Mouse (Mus musculus): Measurements from ENCODE around the gene H2-Eb1. TPM values are rescaled to one million over a fixed set of nuclear protein-coding genes. Genes with fewer than 3 reads are reported as not detected.

H2-Eb1 gene
- polyA plus RNA-seq, 1 experiment: 398 TPM

DNA sequence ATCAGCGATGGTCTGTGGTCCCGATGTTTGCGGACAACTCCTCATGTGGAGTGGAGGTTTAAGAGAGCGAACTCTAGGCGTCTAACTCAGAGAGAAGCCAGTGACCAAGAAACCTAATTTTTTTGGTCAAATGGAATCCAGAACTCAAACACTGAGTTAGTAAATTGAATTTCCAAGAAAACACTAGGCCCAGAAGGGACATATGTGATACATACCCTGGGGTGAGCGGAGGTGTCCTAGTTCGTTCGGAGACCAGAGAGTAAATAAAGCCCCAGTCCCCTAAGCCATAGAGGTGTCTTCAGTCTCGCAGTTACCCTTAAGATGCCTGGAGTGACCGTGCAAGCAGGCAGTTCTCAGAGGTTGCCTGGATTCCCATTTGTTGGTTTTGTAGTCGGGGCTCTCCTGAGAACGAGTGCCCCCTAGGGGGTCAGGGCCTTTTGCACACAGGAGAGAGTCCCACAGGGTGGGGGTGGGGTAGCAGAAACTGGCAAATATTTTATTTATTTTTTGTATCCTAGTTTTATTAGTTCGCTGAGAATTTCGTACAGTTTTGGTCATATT, 41.8 kb upstream of the H2-Eb1 start:
- peaks cover 22% of the 10 kb centered on the region for H3K36me3 ChIP-seq (ENCODE audit: control insufficient read depth, insufficient read depth, low read length)
- WGBS: 9% methylated on average over 14 of the region's 14 CpGs
- H3K27me3 ChIP-seq (ENCODE audit: control insufficient read depth, insufficient read depth, low read length): peaks cover 3% of the 10 kb centered on the region; the same call in 1 of the 2 replicates
- H3K27ac ChIP-seq (ENCODE audit: insufficient read depth, low read depth, low read length): peak overlapping the region; percentile 31
- peaks cover 23% of the 10 kb centered on the region for H3K4me1 ChIP-seq (ENCODE audit: control insufficient read depth, insufficient read depth, insufficient read length, low read length)
- peak overlapping the region; percentile 82 for H3K4me3 ChIP-seq (ENCODE audit: low read depth, low read length)
- TF ChIP-seq POLR2A (IDR thresholded peaks at IDR 0.05; ENCODE audit: low read depth, low read length) (no peak), CTCF (IDR thresholded peaks at IDR 0.05; ENCODE audit: extremely low read depth, insufficient read length, insufficient replicate concordance, low read depth, low read length) (peak; percentile 56; the same call in 1 of the 2 replicates)

GRCm38 (mm10) chr17:34264452-34265351, 41.0 kb upstream of the H2-Eb1 start:
- peak overlapping the region; percentile 34 for H3K27ac ChIP-seq (ENCODE audit: insufficient read depth, low read depth, low read length)
- peak overlapping the region; percentile 82 for H3K4me3 ChIP-seq (ENCODE audit: low read depth, low read length)
- 3% methylated on average over 85 of the region's 93 CpGs for WGBS
- H3K36me3 ChIP-seq (ENCODE audit: control insufficient read depth, insufficient read depth, low read length): peaks cover 27% of the 10 kb centered on the region
- TF ChIP-seq CTCF (IDR thresholded peaks at IDR 0.05; ENCODE audit: extremely low read depth, insufficient read length, insufficient replicate concordance, low read depth, low read length): no peak
- TF ChIP-seq POLR2A (IDR thresholded peaks at IDR 0.05; ENCODE audit: low read depth, low read length): no peak; the same call in 1 of the 2 replicates
- peaks cover 3% of the 10 kb centered on the region; the same call in 1 of the 2 replicates for H3K27me3 ChIP-seq (ENCODE audit: control insufficient read depth, insufficient read depth, low read length)
- H3K4me1 ChIP-seq (ENCODE audit: control insufficient read depth, insufficient read depth, insufficient read length, low read length): peaks cover 25% of the 10 kb centered on the region

DNA sequence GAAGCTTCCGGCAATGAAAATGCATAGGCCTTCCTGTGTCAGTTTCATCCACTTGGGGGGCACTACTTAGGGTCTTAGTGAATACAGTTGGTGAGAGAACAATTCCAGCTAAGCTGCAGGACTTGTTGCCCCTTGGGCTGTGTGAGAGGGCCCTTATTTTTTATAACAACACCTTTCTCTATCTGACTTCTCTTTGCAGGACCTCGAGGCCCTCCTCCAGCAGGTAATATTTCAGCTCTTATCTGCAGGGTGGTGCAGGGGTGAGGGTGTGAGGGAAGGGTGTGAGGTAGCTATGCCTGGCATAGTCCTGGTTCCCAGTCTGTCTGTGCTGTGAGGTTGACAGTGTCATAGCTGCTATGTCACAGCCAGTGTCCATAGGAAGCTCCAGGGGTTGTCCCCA, 37.4 kb upstream of the H2-Eb1 start:
- H3K4me3 ChIP-seq (ENCODE audit: low read depth, low read length): no peak overlapping the region
- H3K27ac ChIP-seq (ENCODE audit: insufficient read depth, low read depth, low read length): no peak overlapping the region
- TF ChIP-seq POLR2A (IDR thresholded peaks at IDR 0.05; ENCODE audit: low read depth, low read length): no peak
- no peak for TF ChIP-seq CTCF (IDR thresholded peaks at IDR 0.05; ENCODE audit: extremely low read depth, insufficient read length, insufficient replicate concordance, low read depth, low read length)
- H3K27me3 ChIP-seq (ENCODE audit: control insufficient read depth, insufficient read depth, low read length): peaks cover 3% of the 10 kb centered on the region; the same call in 1 of the 2 replicates
- peaks cover 15% of the 10 kb centered on the region for H3K4me1 ChIP-seq (ENCODE audit: control insufficient read depth, insufficient read depth, insufficient read length, low read length)
- H3K36me3 ChIP-seq (ENCODE audit: control insufficient read depth, insufficient read depth, low read length): peaks cover 30% of the 10 kb centered on the region
- 52% methylated on average over 2 of the region's 2 CpGs for WGBS

DNA sequence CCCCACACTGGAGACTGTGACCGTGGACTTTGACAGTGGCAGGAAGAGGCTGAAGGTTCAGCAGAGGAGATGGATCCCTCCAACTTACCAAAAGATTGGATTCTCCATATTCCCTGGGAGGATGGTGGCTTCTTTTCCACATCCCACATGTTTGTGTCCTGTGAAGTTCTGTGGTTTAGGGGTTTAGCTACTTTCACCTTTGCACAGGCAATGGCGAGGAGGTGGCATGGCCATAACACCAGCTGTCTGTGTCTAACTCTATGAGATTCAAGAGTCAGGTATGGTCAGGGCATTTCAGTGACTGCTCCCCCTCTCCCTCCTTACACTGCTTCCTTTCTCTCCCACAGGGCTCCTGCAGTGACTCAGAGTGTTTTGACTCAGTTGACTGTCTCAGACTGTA, 36.9 kb upstream of the H2-Eb1 start:
- H3K4me3 ChIP-seq (ENCODE audit: low read depth, low read length): no peak overlapping the region
- H3K27ac ChIP-seq (ENCODE audit: insufficient read depth, low read depth, low read length): no peak overlapping the region
- TF ChIP-seq CTCF (IDR thresholded peaks at IDR 0.05; ENCODE audit: extremely low read depth, insufficient read length, insufficient replicate concordance, low read depth, low read length): no peak
- no peak for TF ChIP-seq POLR2A (IDR thresholded peaks at IDR 0.05; ENCODE audit: low read depth, low read length)
- H3K27me3 ChIP-seq (ENCODE audit: control insufficient read depth, insufficient read depth, low read length): peaks cover 3% of the 10 kb centered on the region; the same call in 1 of the 2 replicates
- peaks cover 30% of the 10 kb centered on the region for H3K36me3 ChIP-seq (ENCODE audit: control insufficient read depth, insufficient read depth, low read length)
- H3K4me1 ChIP-seq (ENCODE audit: control insufficient read depth, insufficient read depth, insufficient read length, low read length): peaks cover 15% of the 10 kb centered on the region
- WGBS: 73% methylated on average over 2 of the region's 2 CpGs

GRCm38 (mm10) chr17:34269817-34270216, 35.9 kb upstream of the H2-Eb1 start:
- TF ChIP-seq POLR2A (IDR thresholded peaks at IDR 0.05; ENCODE audit: low read depth, low read length): no peak
- no peak for TF ChIP-seq CTCF (IDR thresholded peaks at IDR 0.05; ENCODE audit: extremely low read depth, insufficient read length, insufficient replicate concordance, low read depth, low read length)
- H3K4me1 ChIP-seq (ENCODE audit: control insufficient read depth, insufficient read depth, insufficient read length, low read length): peaks cover 14% of the 10 kb centered on the region
- H3K27ac ChIP-seq (ENCODE audit: insufficient read depth, low read depth, low read length): no peak overlapping the region
- 72% methylated on average over 4 of the region's 4 CpGs for WGBS
- peaks cover 1% of the 10 kb centered on the region; the same call in 1 of the 2 replicates for H3K27me3 ChIP-seq (ENCODE audit: control insufficient read depth, insufficient read depth, low read length)
- no peak overlapping the region for H3K4me3 ChIP-seq (ENCODE audit: low read depth, low read length)
- peaks cover 29% of the 10 kb centered on the region for H3K36me3 ChIP-seq (ENCODE audit: control insufficient read depth, insufficient read depth, low read length)

GRCm38 (mm10) chr17:34270230-34270629, 35.4 kb upstream of the H2-Eb1 start:
- peaks cover 10% of the 10 kb centered on the region; the same call in 1 of the 2 replicates for H3K4me1 ChIP-seq (ENCODE audit: control insufficient read depth, insufficient read depth, insufficient read length, low read length)
- H3K4me3 ChIP-seq (ENCODE audit: low read depth, low read length): no peak overlapping the region
- TF ChIP-seq POLR2A (IDR thresholded peaks at IDR 0.05; ENCODE audit: low read depth, low read length) (no peak), CTCF (IDR thresholded peaks at IDR 0.05; ENCODE audit: extremely low read depth, insufficient read length, insufficient replicate concordance, low read depth, low read length) (no peak)
- H3K27me3 ChIP-seq (ENCODE audit: control insufficient read depth, insufficient read depth, low read length): no peaks in the 10 kb centered on the region
- 68% methylated on average over 2 of the region's 2 CpGs for WGBS
- H3K36me3 ChIP-seq (ENCODE audit: control insufficient read depth, insufficient read depth, low read length): peaks cover 27% of the 10 kb centered on the region
- no peak overlapping the region for H3K27ac ChIP-seq (ENCODE audit: insufficient read depth, low read depth, low read length)

- WGBS: 75% methylated on average over 2 of the region's 2 CpGs
- Histone ChIP-seq H3K27me3 (ENCODE audit: control insufficient read depth, insufficient read depth, low read length) (no peaks in the 10 kb centered on the region), H3K4me3 (ENCODE audit: low read depth, low read length) (no peak overlapping the region), H3K27ac (ENCODE audit: insufficient read depth, low read depth, low read length) (no peak overlapping the region), H3K4me1 (ENCODE audit: control insufficient read depth, insufficient read depth, insufficient read length, low read length) (peaks cover 10% of the 10 kb centered on the region; the same call in 1 of the 2 replicates), H3K36me3 (ENCODE audit: control insufficient read depth, insufficient read depth, low read length) (peaks cover 27% of the 10 kb centered on the region)
- TF ChIP-seq POLR2A (IDR thresholded peaks at IDR 0.05; ENCODE audit: low read depth, low read length) (no peak), CTCF (IDR thresholded peaks at IDR 0.05; ENCODE audit: extremely low read depth, insufficient read length, insufficient replicate concordance, low read depth, low read length) (no peak)
Measured at GRCm38 (mm10) chr17:34270940-34271339, 34.7 kb upstream of the H2-Eb1 start.
